Mouse (Mus musculus) lung, postnatal 14 days (tissue): ENCODE results near the gene Cybrd1.

Experiments
- DNase-seq: peaks from one replicate; pipeline ENCODE4 v3.0.0; 2021

Gene Cybrd1

DNA sequence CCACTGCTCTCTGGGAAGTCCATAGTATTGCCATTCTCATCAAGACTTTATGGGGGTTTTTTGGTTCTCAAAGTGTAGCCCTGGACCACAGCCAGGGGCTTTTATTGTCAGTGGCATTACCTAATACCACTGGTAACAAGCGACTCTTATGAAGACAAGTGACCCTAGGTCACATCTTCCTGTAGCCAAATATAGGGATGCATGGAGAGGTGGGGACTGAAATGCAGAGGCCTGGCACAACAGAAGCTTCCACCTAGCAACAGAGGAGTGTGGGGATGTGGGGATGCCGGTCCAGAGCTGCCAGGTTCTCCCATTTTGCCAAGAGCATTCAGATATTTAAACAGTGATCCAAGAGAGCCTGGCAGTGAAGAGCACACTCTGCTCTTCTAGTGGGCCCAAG lies 5.9 kb downstream of the Cybrd1 start:
- no peak for DNase-seq

DNA sequence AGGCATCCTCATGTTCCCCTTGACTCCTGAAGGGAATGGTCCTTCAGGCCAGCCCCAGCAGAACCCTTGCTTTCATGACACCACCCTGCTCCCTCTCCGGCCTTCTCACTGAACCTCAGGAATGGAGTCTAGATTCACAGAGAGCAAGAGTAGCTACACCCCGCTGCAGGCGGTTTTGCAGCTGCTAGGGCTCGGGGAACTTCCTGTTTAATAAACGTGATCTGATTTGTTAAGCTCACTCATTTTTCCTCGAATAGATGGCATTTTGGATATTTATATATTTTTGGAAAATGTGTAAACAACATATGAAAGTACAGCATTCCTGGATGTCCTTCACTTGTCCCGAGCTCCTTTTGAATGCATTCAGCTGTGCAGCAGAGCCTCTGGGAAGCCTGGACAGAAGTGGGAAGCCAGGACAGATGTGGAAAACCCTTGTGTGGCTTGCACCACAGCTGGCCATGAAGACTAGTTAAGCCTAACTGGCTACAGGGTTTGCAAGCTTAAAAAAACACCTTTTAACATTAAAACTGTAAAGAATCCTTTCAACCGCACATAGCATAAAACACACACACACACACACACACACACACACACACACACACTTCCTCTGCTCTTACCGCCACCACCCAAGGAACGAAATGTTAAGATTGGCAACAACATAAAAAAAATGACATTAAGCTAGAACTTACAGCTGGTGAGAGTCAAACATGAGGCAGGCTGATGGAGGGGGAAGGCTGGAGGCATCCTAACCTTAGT lies 10.2 kb downstream of the Cybrd1 start:
- no peak for DNase-seq

DNA sequence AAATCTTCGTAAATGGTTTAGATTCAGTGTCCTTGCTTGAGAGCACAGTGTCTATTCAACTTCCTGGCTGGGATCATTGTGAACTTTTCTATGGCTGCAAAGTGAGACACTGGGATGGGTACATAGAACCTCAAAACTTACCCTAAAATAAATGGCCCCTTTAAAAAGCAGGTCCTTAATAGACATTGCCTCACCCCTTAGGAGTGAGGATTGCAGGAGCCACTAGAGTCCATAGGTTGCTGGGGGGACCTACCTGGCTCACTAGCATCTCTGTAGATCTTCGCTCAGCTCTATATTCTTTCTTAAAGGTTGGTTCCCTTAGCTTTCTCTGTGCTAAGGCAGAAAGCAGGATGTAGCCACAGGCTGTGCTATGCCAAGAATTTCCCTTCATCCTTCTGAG lies 12.6 kb downstream of the Cybrd1 start:
- DNase-seq = no peak

DNA sequence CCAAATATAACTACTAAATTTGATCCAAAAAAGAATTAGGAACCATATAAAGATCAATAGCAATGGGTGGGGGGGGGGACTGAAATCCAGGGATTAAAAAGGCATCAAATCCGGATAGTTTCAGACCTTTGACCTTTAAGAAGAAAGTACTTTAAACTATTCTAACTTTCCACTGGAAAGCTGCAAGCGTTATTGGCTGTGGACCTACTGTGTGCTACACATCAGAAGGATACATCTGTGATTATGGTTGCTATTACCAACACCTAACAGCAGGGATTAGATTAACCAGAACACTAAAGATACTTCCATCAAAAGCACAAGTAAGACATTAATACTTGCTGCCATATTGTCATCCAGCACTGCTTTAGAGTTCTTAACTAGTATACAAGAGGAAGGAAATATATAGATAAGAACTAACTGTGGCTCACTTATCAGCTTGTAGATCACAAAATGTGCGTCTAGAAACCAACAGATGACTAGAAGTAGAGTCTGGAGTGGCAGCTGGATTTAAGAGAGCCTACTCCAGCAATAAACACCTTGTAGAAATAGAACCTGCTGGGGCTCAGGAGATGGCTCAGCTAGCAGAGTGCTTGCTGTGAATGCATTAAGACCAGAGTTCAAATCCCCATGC lies 14.3 kb downstream of the Cybrd1 start:
- DNase-seq = no peak

DNA sequence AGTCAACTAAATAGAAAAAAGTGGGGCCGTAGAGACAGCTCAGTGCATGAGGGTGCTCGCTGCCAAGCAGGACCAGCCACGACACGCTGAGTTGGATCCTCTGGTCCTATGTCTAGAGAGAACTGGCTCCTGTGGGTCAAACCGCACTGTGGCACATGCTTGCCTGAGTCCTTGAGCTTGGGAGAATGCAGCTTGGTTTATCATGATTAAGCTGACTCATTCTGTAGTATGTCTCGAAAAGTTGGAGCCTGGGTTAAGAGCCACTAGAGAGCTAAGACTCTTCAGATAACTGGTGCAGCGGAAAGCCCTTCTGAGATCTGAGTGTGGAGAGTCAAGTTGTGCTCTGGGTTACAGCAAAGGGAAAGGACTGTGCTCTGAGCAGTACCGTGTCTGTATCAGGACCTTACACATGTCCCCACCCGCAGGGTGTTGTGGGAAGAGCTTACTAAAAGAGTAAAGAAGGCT lies 16.4 kb downstream of the Cybrd1 start:
- no peak for DNase-seq

DNA sequence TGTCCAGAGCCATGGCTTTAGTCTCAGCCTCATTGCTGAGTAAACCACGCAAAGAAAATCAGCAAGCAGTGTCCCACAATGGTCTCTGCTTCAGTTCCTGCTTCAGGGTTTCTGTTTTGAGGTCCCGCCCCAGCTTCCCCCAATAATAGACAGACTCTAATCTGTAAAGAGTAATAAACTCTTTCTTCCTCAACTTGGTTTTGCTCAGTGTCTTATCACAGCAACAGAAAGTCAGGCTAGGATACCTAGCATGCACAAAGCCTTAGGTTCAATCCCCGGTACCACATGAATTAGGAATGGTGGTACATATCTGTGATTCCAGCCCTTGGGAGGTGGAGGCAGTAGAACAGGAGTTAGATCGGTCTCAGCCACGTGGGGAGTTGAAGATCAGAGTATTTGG lies 17.1 kb downstream of the Cybrd1 start:
- no peak for DNase-seq

DNA sequence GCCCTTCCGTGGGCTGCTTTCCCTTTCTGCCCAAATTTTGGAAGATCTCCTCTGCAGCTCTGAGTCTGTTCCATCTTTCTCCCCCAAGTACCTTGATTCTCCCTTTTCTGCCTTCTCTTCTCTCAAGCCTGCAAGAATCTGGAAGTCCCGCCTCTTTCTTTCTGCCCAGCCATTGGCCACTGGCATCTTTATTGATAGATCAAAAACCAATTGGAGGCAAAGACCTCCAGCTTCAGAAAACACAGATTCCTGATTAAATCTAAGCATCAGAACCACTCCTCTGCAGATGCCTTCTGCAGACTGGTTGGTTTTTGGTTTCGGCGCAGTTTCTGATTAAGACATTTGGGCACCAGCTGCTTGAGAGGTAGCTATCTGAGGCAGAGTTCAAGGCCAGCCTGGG lies 22.9 kb downstream of the Cybrd1 start:
- no peak for DNase-seq

DNA sequence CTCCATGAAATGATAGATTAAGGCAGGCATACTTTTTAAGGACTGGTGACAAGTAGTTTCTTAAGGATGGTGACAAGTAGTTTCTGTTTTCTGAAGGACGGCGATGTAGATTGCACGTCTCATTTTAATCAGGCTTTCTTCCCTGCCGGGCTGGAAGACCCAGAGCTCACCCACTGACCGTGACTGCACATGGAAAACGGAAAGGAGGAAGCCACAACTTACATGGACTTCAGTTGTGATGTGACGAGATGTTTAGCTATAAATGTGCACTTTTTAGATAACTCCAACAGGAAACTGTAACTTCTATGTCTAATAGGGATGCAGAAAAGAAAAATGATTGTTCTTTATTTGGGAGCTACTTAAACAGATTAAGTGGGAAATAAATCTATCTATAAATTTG lies 24.7 kb downstream of the Cybrd1 start:
- DNase-seq = no peak

DNA sequence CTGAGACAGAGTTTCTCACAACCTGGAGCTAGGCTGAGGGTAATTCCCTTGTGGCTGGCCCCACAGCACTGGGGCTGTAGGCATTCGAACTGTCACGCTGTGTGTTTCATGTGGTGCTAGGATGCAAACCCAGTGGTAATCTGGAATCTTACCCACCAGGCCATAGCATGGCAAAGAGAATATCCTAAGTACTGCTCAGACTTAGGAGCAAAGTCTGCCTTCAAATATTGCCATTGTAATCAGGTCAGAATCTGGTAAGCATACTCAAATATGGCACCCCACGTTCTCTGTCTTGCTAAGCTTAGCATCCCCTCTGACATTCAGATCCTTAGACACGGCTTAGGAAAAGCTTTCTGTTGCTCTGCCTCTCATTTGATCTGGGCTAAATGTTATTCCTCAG lies 28.1 kb downstream of the Cybrd1 start:
- DNase-seq = no peak

DNA sequence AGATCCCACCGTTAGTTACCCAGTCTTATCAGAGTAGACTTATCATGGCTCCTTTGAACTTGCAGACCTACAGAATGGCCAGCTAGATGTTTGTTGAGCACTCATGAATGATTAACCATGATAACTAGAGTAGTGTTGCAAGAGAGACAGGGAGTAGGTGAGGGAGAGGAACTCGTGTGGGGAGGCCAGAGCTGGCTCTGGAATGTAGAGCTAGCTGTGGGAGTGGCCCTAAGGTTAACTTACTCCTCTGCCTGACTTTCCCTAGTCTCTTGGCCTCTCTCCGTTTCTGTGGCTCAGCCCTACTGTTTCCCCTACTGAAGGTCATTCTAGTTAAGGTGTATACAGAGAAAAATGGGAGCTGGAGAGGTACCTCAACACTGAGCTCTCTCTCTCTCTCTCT lies 28.5 kb downstream of the Cybrd1 start:
- DNase-seq = no peak

DNA sequence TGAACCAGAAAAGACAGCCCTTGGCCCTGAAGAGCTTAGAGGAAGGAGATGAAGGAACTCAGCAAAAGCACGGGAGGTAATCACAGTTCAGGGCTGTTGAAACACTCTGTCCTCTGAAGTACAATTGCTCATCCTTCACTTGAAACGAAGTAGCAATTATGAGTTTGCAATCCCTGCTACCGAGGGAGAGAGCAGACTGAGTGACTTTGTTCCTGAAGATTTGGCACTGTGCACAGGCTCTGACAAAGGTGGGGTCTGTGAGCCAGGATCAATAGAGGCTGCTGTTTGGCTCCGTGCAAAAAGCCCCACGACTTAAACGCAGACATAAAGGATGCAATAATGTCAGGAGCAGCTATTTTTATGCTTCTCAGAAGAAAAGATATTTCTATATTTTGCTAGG lies 30.1 kb downstream of the Cybrd1 start:
- DNase-seq = no peak

DNA sequence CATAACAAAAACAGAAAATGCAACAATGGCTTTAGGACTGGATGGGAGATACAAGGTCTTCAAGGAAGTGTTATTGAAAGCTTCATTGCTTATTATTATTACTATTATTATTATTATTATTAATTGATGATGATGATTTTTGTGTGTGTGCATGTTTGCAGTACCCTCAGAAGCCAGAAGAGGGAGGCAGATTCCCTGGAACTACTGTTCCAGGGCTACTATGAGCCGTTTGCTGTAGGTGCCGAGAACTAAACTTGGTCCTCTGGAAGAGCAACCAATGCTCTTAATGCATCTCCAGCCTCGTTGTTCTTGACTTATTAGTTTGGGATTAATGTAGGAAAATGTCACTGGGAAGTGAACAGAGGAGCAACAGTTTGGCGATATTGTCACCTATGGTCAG lies 34.4 kb downstream of the Cybrd1 start:
- no peak for DNase-seq

DNA sequence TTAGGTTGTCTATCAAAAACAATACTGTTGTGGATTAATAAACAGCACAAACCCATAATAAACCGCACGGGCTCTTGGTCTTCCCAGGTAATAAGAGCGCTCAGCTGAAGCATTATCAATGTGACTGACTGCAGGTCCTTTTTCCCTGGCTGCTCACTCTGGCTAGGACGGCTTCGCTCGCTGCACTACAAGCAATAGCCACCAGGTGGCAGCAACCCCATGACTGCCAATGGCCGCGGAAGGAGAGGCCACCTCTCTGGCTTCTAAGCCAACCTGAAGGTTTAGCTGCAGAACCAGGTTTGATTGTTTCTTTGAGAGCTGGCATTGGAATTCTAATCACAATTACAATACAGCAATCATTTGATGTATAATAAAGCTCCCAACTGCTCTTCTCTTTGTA lies 37.8 kb downstream of the Cybrd1 start:
- peak; percentile 80 for DNase-seq

DNA sequence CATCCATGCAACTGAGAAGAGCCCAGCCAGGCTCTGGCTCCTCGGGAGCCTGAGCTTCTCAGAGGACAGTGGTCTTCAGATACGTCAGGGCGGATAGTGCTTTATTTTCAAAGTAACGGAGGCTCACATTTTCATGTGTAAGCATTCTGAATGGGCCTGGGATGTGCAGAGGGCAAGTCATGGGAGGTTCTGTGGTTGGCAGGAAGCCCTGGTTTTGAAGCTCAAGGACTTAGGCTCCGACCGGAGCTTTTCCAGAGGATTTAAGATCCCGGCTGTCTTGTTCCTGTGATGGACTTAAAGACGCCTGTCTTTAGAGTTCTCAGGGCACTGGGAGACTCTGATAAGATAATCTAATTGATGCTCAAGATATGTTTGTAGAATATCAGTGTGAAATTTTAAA lies 38.7 kb downstream of the Cybrd1 start:
- DNase-seq = no peak

DNA sequence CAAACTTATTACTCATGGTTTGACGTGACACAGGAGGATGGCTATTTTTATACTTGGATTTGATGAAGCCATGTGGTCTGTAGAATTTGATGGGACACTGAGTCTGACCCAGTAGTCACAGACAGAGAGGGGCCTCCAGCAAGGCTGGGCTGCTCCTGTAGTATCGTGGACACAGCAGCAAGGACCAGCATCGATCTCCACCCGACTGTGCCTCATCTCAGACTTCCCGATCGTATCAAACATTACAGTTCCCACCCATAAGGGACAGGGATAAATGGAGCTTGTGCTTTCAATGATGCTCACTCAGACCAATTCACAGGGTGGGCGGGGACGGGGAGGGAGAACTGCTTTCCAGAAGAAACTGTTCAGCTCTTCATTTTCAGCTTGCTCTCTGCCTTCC lies 40.2 kb downstream of the Cybrd1 start:
- DNase-seq = no peak

DNA sequence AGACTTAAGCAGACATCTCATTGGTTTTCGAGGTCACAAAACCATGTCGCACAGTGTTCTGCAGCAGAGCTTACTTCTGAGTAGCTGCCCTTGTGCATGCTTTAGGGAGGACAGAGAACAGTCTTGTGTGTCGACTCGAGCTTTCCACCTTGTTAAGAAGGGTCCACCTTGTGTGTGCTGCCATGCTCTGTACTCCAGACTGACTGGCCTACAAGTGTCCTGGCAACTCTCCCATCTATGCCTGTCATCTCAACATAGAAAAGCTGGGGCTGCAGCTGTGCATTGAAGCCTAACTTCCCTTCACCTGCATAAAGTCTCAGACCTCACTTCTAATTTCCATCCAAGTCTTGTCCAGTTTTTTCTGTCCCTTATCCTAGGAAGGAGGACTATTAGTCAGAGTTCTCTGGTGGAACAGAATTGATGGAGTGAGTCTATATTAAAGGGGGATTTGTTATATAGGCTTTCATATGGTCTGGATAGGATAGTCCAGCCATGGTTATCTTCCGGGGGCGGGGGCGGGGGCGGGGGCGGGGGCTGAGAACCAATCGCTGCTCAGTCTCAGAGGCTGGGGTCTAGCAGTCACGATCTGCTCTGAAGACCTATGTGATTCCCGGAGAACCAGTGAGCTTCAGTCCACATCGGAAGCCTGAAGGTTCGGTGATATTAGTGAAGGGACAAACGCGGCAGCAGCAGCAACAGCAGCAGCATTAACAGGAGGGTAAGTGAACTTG lies 42.0 kb downstream of the Cybrd1 start:
- DNase-seq = no peak

DNA sequence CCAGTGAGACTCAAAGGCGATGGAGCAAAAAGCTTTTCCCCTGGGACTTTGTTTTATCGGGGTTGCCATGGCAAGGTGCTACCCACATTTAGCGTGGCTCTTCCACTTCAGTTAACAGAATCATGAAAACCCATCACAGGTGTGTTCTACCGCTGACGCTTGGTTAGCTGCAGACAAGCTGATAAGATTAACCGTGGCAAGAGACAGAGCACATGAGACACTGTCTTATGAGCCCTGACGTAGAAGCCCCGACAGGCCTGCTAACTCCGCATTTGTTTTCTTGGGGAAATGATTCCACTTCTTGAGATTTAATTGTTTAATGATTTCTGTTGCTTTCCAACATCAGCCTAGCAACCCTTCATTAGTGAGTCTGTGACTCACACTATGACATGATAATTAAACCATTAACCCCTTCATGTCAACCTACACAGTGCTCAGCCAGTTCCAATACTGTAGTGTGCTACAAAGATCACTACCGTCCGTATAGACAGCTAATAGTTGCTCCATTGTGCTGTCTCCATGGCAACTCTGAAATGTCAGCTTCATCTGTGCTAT lies 42.7 kb downstream of the Cybrd1 start:
- no peak for DNase-seq

DNA sequence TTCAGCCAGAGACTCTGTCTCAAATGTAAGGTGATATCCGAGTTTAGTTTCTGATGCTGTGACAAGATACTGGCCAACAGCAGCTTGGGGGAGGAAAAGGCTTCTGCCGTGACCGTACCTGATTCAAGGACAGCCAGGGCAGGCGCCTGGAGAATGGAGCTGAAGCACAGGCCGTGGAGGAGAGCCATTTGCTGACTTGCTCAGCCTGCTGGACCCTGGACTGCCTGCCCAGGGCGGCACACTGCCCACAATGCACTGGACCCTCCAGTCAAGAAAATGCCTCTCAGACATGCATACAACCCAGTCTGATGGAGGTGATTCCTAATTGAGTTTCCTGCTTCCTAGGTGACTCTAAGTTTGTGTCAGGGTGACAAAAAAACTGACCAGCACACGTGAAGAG lies 43.8 kb downstream of the Cybrd1 start:
- DNase-seq = no peak

DNA sequence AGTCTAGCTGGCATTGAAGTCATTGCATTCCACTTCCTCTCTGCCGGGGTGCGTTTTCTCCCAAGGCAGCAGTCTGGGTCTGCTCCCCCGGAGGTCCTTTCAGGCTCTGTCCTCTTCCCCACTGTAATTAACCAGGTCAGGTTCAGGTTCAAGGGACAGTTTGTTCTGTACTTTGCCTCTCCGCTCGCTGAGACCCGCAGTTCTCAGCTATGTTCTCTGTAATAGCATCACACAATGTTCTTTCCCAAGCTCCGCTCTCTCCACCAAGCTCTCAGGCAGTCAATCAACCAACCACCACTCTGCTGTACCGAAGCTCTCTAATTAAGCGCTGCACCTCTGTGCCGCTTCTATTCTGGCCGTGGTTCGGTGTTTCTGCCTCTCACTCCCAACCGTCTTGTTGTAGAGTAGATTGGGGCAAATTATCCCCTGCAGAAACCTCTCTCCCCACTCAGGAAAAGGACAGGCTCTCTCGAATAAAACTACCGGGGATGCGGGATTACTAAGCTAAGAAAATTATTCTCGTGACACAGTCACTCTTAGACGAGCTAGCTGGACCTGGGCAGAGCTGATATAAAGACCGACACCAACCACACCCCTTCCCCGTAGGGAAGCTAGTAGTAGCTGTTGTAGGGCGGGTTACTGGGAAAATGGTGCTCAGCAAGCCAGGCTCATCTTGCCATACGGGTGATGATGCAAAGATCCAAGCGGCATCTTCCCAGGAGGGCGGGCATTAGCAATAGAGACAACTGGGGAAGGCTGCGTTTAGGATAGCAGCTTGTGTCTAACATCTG lies 45.3 kb downstream of the Cybrd1 start:
- no peak for DNase-seq

DNA sequence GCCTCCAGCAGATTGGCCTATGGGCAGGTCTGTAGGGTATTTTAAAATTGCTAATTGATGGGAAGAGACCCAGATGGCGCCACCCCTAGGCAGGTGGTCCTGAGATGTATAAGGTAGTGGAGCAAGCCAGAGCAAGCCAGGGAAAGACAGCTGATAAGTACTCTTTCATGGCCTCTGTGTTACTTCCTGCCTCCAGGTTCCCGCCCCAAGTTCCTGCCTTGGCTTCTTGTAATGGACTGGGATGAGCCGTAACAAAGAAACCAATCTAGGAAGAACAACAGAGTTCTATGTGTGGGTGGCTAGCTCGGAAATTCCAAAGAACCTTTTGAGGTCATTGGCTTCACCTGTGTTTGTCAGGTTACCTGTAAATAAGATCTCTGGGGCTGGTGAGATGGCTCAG lies 49.5 kb downstream of the Cybrd1 start:
- DNase-seq = no peak

DNA sequence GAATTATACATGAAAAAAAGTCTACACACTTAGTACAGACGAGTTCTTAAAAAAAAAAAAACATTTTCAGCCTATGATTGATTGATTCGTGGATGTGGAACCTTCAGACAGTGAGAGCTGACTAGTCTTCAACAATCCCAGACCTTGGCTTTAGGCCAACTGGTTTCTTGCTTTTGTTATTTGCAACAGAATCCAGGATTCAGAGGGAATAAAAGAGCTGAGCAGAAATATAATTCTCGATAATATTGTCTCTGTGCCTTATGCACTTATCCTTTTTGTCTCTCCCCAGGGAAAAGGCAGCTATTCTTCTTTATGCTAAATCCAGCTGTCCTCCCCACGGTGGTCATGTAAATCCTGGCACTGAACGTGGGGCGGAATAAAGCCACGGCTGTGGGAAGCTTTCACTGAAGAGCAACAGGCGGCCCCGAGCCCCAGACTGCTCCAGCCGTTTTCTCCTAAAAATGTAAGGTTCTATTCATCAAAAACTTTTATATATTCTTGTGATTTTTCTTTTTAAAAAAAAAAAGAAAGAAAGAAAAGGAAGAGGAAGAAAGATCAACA lies 50.8 kb downstream of the Cybrd1 start:
- no peak for DNase-seq

DNA sequence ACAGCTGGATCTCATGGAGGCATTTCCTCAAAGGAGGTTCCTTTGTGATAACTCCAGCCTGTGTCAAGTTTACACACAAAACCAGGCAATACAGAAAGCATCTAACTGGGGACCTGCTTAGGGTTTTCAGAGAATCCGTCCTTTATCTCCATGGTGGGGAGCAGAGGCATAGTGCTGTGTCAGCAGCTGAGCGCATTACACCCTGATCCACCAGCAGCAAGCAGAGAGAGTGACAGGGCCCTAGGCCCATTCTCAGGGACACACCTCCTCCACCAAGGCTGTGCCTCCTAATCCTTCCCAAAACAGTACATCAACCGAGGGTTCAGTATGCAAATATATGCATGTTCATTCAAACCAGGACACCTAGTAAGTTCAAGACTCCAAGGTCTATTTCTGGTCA lies 55.3 kb downstream of the Cybrd1 start:
- DNase-seq = no peak
